Mouse (Mus musculus) cerebellum, adult 18-20 months (tissue): ENCODE measurements around the gene Igfals.

ENCODE experiments used
- DNase-seq, 2 experiments: peaks; one replicate each; pipeline ENCODE4 v3.0.0; 2021

Igfals gene

DNA sequence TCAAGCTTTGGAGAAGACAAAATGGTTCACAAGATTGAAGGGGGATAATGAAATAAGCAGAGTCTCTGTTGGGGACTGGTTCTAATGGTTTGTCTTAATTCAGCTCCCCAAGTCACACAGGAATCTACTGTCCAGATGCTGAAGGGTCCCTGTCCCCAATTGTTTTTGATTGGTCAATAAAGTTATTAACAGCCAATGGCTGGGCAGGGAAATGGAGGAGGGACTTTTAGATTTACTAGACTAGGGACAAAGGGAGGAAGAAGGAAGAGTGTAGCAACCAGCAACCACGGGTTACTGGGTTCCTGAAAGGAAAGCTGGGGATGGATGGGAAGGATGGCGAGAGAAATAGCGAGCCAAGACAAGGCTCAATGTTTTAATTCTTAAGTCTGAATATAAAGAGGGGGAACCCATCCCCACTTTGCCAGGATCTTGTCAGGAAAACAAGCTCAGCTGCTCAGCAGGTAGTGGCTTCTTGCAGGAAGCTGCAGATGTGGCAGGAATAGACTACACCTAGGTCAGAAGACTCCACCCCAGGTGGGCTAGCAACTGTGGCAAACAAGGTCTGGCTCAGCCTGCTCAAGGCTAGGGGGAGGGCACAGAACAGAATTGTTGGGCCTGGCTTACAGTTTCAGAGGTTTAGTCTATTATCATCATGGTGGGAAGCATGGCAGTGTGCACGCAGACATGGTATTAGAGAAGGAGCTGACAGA is 8.1 kb downstream of the Igfals start:
- DNase-seq: no peak

DNA sequence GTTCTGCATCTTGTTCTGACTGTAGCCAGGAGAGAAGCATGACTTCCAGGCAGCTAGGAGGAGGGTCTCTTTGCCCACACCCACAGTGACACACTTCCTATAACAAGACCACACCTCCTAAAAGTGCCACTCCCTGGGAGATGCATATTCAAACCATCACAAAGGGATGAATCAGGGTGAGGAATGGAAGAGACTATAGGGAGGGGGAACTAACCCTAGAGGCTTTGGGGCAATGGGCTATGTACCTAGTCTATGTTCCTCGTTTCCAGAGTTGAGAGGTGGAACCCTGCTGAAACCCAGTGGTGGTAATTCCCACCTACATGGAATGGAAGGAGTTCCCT is 8.6 kb downstream of the Igfals start:
- DNase-seq: no peak

DNA sequence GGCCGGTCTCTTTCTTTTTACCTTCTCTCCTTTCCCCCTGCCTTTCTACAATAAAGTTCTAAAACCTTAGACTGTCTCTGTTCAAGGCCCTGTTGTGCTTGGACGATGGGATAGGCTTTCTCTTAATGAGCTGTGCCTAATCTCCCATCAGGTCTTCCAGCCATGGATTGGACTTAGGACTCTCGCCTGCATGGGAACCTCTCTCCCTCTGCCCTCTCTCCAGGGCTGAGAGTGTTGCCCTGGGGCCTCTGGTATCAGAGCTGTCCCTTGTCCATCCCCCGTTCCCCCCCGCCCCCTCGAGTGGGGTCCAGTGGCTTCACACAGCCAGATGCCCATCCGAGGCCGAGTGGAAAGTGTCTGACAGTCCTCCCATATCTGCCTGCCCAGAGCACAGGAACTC is 9.2 kb downstream of the Igfals start:
- DNase-seq: no peak

DNA sequence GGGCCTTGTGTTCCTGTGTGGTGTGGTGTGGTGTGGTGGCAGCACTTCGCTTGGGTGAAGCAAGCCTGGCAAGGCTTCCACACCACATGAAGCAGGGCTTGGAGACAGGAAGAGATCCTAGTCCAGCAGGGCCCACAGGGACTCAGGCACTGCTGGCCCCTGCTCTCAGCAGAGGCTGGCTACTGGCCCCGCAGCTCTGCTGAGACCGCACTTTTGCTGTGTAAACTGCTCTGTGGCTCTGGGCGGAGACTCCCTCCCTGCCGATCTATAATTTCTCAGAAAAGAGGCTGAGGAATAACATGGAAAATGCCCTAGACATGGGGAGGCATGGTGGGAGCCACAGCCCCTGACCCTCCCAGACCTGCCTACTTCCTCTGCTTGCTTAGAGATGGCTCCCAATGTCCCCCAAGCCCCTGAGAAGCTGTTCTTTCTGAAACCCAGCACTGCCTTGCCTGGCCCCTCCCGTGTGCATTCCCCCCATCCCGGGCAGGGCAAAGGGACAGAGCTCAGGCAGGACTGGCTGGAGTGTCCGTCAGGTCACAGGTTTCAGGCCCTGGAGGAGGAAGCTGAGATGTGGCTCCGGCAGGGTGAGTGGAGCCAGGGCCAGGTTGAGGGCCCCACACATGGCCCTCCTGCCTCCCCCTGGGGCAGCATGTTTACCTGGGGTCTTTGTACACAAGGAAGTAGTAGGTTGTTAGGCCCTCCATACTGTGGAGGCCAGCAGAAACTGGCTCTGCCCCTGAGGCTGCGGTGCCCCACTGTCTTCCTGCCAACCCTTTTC is 11.7 kb downstream of the Igfals start:
- no peak for DNase-seq

DNA sequence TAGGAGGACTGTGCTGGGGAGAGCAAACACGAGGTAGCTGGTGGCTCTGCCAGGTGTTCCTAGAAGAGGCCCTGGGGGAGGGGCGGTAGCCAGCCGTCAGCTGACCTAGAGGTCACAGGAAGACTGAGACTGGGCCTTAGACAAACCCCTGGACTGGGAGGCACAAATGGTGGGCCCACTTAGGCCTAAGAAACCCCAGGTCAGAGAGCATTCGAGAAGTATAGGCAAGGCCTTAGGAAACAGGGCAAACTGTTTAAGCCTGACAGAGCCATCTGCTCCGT is 12.3 kb downstream of the Igfals start:
- no peak for DNase-seq

DNA sequence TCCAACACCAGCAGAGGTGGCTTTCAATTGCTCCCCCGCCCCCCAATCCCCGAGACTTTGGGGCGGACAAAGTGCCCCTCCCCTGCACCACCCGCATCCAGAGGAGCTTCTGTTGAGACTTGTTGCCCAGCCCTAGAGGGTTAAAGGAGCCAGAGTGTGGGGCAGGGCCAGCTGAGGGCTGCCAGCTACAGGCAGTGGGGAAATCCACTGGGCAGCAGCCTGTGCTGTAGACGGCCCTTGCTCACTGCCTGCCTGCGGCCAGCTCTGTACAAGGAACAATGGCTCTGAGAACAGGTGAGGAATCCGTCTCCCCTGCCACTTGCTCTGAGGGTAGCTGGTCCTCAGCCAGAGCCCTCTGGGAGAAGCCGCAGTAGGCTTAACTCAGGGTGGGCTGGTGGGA is 12.7 kb downstream of the Igfals start:
- DNase-seq: no peak

DNA sequence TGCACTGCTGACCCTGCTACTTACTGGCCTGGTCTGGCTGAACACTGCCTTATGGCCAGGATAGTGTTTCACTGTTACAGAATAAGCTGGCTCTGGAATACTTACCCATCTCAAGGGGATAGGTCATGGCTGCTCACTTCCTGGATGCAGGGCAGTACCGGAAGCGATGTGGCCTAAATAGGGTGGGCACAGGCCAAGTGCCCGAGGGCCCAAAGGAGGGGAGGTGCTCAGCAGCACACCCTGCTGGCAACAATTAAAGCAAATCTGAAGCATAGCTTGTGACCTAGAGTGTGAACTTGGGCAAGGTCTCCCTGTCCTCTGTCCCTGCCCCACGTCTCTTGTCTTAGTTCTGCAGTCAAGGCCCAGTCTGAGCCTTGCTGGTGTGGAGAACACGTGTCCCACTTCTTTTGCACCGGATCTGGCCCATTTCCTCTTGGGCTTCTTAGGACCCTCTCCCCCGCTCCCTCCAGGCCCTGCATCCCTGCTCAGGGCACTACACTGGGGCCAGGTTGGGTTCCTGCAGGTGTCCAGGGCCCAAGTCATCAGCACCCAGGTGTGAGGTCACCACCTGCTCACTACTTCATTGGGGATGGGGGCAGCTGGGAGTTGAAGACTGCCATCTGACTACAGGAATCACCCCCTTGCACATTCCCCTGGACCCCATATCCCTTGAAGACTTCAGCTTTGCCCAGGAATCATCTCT is 16.1 kb downstream of the Igfals start:
- DNase-seq: no peak

DNA sequence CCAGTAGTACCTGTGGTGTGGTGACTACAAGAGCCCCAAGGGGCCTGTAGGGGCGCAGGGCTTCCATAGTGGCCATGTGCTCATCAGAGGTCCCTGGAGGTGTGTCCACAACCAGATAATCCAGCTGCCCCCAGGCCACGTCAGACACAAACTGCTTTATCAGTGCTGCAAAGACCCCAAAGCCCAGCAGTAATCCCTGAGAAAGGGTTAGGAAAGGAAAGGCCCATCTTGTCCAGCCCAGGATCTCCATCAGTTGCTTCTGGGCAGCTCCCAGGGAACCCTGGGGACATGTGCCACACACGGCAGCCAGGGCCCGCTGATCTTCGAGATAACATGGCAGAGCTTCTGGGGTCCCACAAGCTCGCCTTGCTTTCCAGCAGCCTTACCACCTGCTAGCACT is 18.6 kb downstream of the Igfals start:
- DNase-seq: no peak

DNA sequence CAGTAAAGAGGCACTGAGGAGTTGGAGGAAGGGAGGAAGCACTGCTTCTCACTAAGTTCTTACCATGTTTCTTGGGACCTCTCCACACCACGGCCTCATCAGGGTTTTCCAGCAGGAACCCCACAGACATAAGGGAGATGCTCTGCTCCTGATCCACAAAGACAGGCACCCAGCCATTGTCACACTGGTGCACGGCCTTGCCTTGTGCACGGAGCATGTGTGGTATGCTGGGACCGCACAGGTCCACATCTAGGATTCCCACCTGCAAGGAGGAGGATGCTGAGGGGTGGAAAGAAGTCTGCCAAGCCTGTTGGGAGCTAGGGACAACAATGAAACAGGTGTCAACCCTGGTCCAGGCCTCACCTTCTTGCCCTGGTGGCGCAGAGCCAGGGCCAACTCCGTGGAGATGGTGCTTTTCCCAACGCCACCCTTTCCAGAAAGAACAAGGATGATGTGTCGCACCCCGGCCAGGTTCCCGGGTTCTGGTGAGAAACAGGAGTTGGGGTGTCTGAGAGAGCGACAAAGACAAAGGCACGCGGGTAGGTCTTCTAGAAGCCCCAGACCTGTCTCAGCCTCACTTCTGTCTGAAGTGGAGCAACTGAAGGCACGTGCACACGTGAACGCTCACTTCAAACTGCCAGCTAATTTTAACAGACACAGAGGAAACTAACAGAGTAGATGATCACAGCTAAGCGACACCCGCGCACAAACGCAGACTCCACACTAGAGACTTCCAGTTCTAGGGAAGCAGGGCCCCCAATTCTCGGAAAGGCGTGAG is 19.7 kb downstream of the Igfals start:
- peak in 1 of 2 experiments; percentile 49 for DNase-seq

DNA sequence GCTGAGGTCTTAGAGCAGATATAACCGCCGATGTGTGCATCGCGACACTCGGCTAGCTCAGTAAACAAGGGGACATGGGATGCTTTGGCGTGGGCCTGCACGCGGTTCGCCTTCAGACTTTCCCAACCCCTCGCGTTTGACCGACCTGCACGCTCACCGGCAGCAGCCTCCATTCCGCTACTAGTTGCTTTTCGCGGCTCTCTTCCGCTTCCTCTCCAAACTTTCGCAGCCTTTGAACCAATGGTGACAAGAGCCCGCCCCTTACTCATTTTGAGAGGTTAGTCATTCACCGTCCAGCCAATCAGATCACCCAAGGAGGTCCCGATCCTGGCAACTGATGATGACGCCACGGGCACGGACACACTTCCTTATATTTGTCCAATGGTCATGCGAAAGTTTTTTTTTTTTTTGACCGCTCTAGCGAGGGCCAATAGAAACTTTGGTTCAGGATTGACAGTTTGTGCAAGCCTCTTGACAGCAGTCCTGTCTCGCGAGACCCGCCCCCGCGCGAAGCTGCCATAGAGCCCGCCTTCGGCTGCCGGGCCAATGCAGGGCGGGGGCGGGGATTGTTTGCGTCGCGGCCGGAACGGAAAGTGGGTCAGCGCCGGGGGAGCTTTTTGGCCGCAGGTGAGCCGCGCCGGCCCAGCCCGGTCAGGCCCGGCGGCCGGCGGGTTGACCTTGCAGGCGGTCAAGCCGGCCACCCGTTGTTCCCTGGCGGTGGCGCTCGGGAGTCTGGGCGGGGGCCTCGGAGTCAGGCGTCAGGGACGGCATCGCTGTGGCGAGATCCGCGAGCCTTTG is 20.5 kb downstream of the Igfals start, which contains the start of the genes Nubp2 and Spsb3:
Gene Nubp2, minus strand, starts transcription at position 216 of the 798 bp plus-strand sequence.
Gene Spsb3, plus strand, starts transcription at position 510 of the 798 bp plus-strand sequence.
- peak; percentile 98 to 99 for DNase-seq

DNA sequence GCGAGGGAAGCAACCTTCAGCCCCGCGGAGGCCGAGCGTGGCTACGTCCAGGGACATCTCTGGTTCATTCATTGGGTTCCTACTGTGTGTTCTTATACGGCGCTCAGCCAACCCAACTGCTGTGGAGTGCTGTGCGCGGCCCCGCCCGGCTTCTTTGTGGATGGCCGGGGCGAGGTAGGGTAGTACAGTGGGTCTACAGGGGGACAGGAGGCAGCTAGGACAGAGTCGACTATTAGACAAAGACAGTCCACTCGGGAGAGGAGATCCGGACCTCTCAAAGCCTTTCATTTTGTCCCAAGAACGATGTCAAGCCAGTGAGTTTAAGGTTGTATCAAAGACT is 21.1 kb downstream of the Igfals start:
- no peak for DNase-seq

DNA sequence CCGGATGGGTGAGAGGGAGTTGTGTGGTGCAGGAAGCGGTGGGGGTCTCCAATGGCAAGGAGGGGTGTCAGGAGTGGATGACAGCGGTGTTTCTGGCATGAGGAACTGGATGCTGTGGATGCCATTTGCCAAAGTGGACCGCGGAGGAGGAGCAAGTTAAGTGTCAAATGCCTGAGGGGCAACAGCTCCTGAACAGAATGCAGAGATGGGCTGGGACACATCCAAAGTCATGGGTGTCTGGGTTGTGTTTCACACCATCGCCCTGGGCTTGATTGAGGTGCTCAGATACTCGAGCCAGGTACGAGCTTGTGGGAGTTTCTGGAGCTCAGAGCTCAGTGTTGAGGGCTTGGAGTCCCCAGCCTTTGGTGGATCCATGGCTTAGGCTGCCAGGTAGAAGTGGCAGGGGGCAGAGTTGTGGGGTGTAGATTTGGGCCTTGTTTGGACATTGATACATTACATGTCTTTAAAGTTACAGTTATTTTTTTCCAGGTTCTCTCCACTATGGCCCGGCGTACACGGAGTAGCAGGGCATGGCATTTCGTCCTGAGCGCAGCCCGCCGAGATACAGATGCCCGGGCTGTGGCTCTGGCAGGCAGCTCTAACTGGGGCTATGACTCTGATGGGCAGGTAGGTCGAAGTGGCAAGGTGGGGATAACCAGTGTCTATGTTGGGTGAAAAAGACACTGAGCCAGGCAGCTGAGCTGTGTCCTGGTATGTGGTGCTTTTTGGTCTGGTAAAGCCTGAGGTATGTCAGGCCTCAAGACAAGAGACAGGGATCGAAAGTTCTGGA is 21.7 kb downstream of the Igfals start:
- DNase-seq: peak in 1 of 2 experiments; percentile 52

DNA sequence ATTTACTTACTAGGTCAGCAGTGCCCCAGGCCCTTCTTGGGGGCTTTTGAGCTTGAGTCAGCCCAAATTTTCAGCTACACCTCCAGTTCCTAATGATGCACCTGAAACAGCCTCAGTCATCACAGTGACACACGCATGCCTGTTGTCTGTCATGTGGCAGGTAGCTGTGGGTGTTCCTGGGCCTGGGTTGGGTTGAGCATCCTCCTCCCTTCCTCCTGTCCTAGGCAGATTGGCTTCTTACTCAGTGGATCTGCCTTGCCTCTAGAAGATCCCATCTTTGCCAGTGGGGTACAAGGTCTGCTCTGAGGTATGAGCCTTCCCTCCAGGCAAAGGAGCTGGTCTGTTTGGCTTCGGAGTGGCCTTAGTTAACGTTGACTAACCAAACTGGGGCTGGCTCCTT is 23.1 kb downstream of the Igfals start:
- no peak for DNase-seq

DNA sequence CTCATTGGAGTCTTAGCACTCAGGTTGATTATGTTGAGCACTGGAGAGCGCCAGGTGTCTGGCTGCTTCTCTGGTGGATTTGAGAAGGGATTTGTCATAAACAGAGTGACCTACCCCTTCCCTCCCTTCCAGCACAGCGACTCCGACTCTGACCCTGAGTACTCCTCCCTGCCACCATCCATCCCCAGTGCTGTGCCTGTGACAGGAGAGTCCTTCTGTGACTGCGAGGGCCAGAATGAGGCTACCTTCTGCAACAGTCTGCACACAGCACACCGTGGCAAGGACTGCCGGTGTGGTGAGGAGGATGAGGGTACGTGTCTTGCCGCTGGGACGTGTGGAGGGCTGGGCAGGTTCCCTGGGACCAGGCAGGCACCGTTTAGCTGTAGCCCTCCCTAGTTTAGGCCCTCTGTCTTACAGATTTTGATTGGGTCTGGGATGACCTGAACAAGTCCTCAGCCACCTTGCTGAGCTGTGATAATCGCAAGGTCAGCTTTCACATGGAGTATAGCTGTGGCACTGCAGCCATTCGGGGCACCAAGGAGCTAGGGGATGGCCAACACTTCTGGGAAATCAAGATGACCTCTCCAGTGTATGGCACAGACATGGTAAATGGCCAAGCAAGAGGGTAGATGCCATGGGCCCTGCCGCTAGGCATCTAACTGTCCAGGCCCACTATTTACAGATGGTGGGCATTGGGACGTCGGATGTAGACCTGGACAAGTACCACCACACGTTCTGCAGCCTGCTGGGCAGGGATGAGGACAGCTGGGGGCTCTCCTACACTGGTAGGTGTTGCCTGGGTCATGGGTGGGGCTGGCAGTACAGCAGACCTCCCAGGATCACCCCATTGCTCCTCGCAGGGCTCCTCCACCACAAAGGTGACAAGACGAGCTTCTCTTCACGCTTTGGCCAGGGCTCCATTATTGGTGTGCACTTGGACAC is 24.6 kb downstream of the Igfals start:
- DNase-seq: no peak

DNA sequence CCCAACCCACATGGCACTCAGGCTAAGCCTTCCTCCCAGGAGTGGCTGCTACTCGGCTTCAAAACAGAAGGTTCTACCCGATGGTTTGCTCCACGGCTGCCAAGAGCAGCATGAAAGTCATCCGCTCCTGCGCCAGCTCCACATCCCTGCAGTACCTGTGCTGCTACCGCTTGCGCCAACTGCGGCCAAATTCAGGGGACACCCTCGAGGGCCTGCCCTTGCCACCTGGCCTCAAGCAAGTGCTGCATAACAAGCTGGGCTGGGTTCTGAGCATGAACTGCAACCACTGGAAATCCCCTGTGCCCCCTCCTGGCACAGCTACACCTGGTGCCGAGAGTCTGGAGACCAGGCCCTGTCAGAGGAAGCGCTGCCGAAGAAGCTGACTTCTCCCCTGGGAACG is 25.5 kb downstream of the Igfals start:
- peak; percentile 68 to 73 for DNase-seq

DNA sequence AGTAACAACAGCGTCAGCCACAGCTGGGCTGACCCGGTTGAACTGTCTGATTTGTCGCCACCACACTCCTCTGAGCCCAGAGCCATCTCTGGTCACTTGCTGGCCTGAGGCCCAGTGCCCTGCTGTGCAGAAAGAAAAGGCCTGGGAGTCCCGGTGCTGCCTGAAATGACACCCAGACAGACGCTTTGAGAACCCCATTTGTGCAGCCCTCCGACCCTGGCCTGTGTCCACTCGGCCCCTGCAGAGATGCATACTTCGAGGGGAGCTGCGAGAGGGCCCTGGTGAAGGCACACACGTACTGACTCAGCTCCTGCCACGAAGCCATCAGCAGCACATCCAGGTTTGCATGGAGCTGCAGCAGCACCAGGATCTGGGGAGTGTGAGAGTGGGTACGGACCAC is 27.0 kb downstream of the Igfals start:
- DNase-seq: peak in 1 of 2 experiments; percentile 50

DNA sequence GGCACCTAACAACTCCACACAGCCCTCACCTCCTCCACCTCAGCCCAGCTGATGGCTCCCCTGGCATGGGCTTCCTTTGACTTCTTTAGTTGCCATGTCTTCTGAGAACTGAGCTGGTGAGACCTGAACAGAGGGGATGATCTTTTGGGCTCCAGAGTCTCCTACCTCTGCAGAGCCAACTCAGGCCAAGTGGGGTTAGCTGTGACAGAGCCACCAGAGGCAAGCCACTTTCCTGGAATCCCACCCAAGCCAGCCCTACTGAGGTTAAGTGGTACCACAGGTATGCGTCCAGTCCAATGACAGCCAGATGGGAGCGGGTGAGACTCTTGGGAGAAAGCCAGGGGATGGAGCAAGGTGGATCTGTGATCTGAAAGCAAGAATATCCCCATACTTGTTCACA is 27.5 kb downstream of the Igfals start:
- DNase-seq: no peak

DNA sequence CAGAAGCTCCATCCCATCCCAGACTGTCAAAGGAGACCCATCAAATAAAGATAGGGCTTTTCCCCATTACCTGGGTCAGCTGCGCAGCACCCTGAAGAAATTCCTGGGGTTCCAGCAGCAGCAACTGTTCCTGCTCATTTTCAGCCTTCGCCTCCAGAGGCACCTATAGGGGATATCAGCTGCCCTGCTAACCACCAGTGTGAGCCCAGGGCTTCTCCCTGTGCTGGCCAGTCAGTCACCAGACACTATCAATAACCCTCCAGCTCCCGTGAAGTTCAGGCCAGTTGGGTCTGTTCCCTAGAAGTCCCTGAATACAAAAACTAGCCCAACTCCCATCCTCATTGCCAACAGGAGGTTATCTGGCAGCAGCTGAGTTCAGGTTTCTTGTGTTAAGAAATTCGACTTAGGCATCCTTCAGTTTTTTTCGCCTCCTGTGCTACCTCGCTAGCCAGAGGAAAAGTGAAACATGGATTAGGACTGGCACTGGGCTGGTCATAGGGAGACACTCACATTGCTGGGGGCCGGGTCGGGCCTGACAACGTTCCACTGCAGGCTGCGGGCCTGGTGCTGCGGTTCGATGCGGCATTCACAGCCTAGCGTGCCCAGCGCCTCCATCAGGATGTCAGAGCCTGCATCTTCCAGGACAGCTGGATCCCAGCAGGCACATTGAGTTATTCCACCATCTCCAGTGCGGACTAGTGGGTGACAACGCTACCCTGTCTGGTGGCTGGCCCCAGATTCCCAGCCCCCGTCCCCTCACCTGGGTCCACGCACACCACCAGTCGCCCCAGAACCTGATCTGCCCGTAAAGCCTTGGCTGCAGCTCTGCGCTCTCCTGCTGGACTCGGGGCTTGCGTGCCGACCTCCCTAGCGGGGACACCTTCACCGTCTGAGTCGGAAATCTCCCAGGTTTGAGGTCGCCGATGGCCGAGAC is 28.5 kb downstream of the Igfals start:
- no peak for DNase-seq

DNA sequence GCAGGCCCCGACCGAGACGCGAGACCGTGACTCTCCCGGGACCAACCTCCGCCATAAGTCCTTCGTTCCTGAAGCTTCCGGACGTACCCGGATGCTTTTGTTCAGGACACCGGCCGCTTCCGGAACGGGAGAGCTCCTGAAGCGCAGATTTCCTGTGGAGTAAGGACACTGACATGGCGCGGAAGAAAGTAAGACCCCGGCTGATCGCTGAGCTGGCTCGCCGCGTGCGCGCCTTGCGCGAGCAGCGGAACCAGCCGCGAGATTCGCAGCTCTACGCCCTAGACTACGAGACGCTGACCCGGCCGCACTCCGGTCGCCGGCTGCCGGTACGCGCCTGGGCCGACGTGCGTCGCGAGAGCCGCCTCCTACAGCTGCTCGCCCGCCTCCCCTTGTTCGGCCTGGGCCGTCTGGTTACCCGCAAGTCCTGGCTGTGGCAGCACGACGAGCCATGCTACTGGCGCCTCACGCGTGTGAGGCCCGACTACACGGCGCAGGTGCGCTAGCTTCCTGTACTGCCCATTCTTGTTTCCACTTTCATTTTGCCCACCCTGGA is 29.3 kb downstream of the Igfals start, which contains the start of the genes Eme2 and Mrps34:
Gene Eme2, minus strand, starts transcription at position 93 of the 553 bp plus-strand sequence.
Gene Mrps34, plus strand, starts transcription at position 122 of the 553 bp plus-strand sequence.
- DNase-seq: peak; percentile 84 to 85
